Mouse (Mus musculus): ENCODE measurements around the gene Atrnl1.
A peak's percentile ranks its signal among the peaks of the same experiment; 100 is the strongest.

DNA sequence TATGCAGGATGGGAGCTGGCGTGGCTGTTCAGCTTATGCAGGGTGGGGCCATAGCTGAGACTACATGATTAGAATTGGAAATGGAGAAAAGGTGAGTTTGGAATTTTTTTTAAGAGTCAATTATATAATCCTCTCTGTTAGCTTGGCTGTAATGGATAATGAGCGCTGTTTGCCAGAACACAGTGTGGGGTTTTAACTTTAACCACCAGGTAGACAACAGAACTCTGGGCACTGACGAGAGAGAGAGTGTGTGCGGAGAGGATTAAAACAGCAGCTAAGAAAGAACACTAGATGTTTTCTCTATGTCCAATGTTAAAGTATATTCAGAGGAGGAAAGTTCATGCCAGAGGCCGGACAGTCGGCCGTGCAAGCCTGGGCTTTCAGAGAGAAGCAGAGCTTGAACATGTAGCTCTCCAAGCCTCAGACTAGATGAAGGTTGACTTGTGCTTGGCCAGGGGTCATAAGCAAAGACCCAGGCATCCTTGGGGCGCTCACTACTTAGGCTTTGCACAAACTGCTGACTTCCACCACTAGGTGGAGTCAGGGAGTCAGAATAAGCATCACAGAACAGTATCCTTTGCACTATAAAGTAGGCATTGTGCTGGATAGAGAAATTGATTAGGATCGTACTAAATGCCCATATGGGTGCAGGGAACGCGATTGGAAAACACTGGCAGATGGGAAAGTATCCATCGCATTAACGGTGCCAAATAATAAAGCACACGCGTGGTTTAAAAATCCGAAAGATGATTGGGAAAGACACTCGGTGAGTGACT lies 205.6 kb downstream of the Atrnl1 start:
- no peak for TF ChIP-seq POLR2A (IDR thresholded peaks at IDR 0.05; ENCODE audit: borderline replicate concordance, extremely low read depth, low read depth, low read length)
- peak; percentile 53 for TF ChIP-seq CTCF (IDR thresholded peaks at IDR 0.05; ENCODE audit: insufficient read depth, low read length)
